Mouse (Mus musculus) CD4-positive helper T cell, adult 2 months (primary cell): ENCODE results near the gene Mapk6.
"Not testable (repeated sequence)": the region's sequence is repeated elsewhere in the genome, so short reads cannot be mapped to it uniquely, and the experiment has no call there.

ENCODE experiments used
- DNase-seq: peaks from one replicate; pipeline ENCODE4 v3.0.0-alpha.2; 2012; ENCODE audit warnings: low read depth, missing footprints, low spot score

Mapk6 gene

DNA sequence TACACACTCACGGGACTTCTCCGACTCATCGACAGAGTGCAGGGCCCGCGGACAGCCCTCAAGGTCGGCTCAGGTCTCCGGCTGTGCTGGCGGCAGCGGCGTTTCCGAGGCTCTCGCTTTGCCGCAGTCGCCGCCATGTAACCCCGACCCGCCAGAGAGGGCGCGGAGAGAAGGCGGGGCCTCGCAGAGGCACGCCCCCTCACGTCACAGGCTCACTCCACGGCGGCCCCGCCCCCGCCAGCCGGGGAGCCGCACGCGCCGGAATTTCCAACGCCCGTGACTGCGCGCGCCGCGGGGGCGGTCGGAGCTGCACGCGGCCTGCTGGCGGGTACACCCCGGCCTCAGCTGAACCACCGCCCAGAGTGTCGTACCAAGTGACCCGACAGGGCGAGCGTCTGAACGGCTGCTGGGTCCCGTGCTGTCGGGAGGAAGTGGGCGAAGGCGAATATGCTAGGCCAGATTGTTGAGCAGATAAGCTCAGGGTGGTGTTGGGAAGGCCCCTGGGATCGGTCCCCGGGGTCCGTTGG is at the start of gene Mapk6:
TSS of gene Mapk6 (minus strand) at position 154 of the 527 bp plus-strand sequence.
- DNase-seq: peak; percentile 98

DNA sequence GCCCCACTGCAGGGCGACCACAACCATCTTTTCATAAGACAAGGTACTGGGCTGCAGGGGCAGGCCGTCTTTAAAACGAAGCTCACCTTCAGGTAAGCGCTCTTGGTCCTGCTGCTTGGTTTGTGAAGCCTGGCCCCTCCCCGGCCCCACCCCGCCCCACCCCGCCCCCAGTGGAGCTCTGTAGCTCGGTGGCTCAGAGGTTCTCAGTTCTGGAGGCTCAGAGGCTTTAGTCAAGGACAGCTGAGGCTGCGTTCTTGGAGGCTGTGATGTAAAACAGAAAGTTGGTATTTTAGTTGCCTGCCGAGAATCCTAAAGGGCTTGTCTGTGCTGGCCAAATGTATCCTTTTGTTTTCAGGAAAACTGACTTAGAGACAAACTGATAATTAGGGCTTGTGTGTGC is 45.9 kb upstream of the Mapk6 start:
- DNase-seq: no peak

DNA sequence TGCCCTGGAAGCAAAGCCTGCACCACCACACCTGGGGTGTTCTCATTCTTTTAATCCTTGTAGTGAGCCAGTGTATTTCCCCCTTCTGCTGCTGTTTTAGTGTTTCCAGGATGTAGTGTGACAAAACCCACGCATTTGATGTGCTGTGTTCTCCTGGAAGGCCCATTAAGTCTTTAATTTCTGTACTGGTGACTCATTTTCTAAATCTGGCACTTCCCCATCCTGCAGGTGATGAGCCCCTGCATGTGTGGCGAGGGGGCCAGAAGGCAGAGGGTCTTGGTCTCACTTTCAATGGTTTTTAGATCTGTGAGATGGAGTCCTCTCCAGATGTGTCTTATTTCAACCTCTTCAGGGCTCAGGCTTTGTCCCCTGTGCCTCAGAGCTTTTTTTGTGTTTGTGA is 44.2 kb upstream of the Mapk6 start:
- DNase-seq: no peak

DNA sequence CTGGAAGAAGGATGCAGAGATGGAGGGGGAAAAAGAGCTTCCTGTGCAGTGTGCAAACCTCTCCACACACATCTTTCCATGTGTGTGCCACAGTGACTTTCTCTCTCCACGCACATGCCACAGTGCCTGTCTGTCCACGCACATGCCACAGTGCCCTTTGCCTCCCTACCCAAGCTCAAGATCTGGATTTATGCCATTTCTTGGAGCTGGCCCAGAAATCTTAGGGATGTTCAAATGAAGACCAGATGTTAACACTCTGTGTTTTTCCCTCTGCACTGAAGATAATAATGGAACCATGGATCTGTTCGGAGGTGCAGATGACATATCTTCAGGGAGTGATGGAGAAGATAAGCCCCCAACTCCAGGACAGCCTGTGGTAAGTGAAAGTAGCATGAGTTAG is 38.2 kb upstream of the Mapk6 start:
- DNase-seq: no peak

- not testable (repeated sequence) for DNase-seq
Measured at GRCm38 (mm10) chr9:75446574-75446973, 36.8 kb upstream of the Mapk6 start.

DNA sequence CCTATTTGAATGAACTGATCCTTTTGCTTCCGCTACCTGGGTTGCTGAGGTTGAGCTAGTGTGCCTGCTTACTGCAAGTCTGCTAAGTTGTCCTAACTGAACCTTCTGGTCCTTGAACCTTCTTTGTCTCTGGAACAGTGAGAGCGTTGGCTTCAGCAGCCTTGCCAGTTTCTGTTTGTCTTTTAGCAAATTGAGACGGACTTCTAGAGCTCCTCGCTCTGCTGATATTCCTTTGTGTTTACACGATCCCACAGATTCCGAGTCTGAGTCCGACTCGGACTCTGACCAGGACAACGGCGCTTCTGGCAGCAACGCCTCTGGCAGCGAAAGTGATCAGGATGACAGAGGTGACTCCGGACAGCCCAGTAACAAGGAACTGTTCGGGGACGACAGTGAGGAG is 35.2 kb upstream of the Mapk6 start:
- DNase-seq: no peak

DNA sequence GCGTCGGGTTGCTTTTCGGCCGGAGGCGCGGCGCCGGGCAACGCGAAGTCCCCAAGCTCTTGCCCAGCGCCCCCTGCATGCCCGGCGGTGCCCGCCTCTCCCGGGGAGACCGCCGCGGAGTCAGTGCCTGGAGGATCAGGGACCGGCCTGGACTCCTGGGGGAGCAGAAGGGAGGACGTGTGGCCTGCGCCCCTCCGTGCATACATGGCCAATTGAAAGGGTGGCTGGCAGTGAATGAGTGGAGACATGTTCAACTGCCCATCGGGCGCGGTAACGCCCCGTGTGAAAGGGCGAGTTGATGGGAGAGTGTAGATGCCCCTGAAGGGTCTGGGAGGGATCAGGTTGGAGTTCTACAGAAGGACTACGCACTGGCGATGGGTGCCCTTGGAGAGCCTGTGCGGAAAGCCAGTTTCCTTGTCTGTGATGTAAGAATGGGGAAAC is 31.9 kb upstream of the Mapk6 start:
- no peak for DNase-seq

DNA sequence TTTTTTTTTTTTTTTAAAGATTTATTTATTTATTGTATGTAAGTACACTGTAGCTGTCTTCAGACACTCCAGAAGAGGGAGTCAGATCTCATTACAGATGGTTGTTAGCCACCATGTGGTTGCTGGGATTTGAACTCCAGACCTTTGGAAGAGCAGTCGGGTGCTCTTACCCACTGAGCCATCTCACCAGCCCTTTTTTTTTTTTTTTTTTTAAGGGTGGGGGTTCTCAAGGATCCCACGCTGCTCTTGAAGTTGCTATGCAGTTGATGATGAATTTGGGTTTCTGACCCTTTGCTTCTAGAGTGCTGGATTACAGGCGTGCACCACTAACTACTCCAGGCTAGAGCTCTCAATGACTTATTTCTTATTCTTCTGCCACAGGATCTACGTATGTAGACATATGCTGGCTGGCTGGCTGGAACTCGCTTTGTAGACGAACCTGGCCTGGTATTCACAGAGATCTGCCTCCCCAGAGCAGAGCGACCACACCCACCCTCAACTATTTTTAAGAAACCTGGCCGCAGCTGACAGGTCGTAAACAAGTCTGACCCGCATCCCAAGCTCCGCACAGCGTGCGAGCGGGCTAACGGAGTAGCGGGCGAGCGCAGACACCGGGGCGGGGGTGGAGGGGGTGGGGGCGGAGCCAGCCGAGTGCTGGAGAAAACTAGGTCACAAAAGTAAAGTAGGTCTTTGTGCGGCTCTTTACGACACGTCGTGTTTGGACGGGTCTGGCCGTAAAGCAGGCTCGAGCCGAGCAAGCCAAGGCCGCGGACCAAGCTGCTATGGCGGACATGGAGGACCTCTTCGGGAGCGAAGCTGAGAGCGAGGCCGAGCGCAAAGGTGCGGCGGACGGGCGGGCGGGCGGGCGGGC is 31.2 kb upstream of the Mapk6 start, which contains the start of gene Leo1:
TSS of gene Leo1 (plus strand) at position 729 of the 871 bp plus-strand sequence.
- peak; percentile 93 for DNase-seq

DNA sequence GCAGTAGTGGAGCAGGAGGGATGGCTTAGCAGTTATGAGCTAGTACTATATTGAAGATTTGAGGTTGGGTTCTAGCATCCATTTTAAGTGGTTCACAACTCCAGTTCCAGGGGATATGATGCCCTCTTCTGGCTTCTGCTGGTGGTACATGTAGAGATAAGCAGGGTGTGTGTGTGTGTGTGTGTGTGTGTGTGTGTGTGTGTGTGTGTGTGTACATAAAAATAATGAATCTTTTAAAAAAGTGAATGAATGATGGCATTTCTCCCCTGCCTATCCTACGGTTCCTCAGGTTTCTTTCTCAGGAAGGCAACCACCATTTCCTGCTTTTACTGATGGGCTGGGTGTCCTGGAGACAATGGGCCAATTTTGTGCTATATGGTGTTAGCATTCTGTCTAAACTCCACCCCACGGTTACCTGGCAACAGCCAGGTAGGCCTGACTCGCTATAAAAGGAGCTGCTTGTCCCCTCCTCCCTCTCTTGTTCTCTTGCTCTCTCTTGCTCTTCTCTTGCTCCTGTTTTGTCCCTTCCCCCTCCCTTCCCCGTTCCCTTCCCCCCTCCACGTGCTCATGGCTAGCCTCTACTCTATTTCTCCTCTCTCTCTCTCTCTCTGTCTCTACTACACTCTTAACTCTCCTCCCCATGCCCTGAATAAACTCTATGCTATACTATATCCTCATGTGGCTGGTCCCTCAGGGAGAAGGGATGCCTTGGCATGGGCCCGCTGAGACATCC is 28.0 kb upstream of the Mapk6 start:
- DNase-seq: peak; percentile 80

DNA sequence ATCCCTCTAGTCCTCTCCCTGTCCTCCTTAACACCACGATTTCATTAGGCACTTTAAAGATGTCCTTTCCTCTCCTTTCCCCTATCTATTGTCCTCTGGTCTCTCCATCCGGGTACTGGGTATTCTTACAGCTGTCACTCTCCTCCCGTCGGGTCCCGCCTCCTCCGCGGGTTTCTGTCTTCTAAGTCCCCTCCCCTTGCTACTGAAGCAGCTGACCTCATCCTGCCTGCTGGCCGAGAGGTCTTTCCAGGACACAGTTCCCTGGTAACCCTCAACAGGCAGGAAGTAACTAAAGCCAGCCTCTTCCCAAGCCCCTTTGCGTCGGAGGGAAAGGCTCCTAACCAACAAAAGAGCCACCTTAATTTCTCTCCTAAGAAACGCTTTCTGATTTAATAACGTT is 26.1 kb upstream of the Mapk6 start:
- DNase-seq: peak; percentile 81

DNA sequence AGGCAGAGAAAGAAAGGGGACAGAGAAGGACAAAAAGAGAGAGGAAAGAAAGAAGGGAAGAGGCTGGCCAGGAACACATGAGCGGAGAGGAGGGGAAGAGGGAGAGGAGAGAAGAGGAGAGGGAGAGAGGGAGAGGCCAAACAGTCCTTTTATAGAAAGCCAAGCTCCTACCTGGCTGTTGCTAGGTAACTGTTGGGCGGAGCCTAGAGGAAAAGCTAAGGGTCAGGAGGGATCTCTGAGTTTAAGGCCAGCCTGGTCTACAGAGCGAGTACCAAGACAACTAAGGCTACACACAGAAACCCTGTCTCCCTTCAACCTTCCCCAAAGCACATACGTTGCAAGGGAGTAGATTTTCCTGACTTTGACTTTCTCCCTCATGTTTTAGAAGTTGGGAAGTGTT is 25.5 kb upstream of the Mapk6 start:
- DNase-seq: no peak

- DNase-seq: peak; percentile 39
Measured at GRCm38 (mm10) chr9:75434872-75435271, 25.1 kb upstream of the Mapk6 start.

- DNase-seq: peak; percentile 88
Measured at GRCm38 (mm10) chr9:75434172-75434793, 24.5 kb upstream of the Mapk6 start.

- no peak for DNase-seq
Measured at GRCm38 (mm10) chr9:75432694-75433093, 22.9 kb upstream of the Mapk6 start.

- DNase-seq: no peak
Measured at GRCm38 (mm10) chr9:75430822-75431621, 21.2 kb upstream of the Mapk6 start.

DNA sequence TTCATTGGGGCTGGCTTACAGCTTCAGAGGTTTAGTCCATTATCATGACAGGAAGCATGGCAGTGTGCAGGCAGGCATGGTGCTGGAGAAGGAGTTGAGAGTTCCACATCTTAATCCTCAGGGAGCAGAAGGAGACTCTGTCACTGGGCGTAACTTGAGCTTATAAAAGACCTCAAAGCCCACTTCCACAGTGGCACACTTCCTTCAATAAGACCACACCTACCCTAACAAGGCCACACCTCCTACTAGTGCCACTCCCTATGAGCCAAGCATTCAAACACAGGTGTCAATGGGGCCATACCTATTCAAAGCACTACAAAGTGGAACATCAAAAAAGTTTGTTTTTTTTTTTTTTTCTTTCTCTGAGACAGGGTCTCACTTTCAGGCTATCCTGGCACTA is 19.9 kb upstream of the Mapk6 start:
- DNase-seq: no peak

- DNase-seq: no peak
Measured at GRCm38 (mm10) chr9:75429040-75429439, 19.2 kb upstream of the Mapk6 start.

GRCm38 (mm10) chr9:75428274-75428600 is 18.4 kb upstream of the Mapk6 start:
- no peak for DNase-seq

GRCm38 (mm10) chr9:75427366-75428273 is 17.8 kb upstream of the Mapk6 start:
- no peak for DNase-seq

DNA sequence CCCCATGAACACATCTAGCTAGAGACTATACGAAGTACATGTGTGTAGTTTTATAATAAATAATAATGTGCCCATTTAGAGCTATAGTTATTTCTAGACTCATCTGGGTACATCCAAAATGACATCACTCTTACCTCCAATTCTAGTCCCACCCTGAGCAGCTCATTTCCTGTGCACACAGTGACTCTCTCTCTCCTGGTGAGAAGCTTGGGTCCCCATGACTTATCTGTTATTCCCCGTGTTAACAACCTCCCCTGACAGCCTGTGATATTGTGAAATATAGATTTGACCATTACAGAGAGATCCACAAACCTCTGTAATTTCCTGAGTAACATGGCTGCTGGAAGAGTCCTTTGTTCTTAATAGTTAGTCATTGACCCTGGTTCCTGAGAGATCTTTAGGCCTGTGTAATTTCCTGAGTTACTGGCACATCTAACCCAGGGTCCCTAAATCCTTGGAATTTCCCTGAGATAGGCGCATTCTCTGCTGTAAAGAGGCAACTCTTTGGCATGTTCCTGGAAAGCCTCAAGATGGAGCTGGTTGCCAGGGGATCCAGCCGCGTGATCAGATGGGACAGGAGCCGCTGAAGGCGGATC is 16.1 kb upstream of the Mapk6 start:
- no peak for DNase-seq
